Mouse (Mus musculus): ENCODE measurements around the gene Pklr. TPM values are rescaled to one million over a fixed set of nuclear protein-coding genes. Genes with fewer than 3 reads are reported as not detected.

Gene Pklr
- polyA plus RNA-seq, 1 experiment, result 14.3 TPM

DNA sequence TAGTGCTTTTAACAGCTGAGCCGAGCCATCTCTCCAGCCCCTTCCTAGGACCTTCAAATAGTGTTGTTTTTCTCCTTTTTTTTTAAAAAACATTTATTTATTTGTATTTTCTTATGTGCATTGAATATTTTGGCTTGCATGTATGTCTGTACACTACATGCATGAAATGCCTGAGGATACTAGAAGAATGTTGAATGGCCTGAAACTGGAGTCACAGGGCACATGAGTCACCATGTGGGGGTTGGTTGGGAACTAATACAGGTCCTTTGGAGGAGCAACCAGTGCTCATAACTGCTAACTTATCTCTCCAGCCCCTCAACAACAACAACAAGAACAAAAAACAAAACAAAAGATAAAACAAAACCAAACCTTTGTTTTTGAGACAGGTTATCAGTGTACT, 27.2 kb downstream of the Pklr start:
- H3K4me1 ChIP-seq (ENCODE audit: control insufficient read depth, insufficient read depth, low read length), result peaks cover 4% of the 10 kb centered on the region; the same call in 1 of the 2 replicates
- 76% methylated on average over 1 of the region's 1 CpGs for WGBS
- no peak for TF ChIP-seq CTCF (IDR thresholded peaks at IDR 0.05; ENCODE audit: control insufficient read depth, insufficient read depth, low read length)
- no peak for TF ChIP-seq POLR2A (IDR thresholded peaks at IDR 0.05; ENCODE audit: borderline replicate concordance, control insufficient read depth, low read depth, low read length)
- H3K27ac ChIP-seq (ENCODE audit: control insufficient read depth, insufficient read depth, low read depth, low read length, poor library complexity), result no peak overlapping the region
- H3K4me3 ChIP-seq (replicated peaks; ENCODE audit: control insufficient read depth, low read depth, low read length), result no peak overlapping the region

DNA sequence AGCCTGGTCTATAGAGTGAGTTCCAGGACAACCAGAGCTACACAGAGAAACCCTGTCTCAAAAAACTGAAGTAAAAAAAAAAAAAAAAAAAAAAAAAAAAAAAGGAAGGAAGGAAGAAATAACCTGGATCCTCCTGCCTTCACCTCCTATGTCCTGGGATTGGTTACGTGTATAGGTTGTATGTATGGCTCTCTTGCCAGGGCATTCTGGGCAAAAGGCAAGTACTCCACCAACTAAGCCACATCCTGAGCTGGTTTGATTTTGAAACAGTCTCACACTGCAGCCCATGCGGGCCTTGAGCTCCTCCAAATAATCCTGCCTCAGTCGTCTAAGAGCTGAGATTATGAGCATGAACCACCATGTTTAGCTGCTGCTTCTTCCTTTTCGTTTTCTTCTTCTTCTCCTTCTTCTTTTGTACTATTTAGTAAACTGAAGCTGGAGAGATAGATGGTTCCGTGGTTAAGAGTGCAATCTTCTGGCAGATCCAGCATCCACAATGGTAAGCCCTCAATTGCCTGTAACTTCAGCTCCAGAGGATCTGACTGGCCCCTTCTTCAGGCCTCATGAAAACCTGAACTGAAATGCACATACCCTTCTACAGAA, 27.8 kb downstream of the Pklr start:
- H3K4me3 ChIP-seq (replicated peaks; ENCODE audit: control insufficient read depth, low read depth, low read length), result peak overlapping the region; percentile 1
- peaks cover 4% of the 10 kb centered on the region; the same call in 1 of the 2 replicates for H3K4me1 ChIP-seq (ENCODE audit: control insufficient read depth, insufficient read depth, low read length)

DNA sequence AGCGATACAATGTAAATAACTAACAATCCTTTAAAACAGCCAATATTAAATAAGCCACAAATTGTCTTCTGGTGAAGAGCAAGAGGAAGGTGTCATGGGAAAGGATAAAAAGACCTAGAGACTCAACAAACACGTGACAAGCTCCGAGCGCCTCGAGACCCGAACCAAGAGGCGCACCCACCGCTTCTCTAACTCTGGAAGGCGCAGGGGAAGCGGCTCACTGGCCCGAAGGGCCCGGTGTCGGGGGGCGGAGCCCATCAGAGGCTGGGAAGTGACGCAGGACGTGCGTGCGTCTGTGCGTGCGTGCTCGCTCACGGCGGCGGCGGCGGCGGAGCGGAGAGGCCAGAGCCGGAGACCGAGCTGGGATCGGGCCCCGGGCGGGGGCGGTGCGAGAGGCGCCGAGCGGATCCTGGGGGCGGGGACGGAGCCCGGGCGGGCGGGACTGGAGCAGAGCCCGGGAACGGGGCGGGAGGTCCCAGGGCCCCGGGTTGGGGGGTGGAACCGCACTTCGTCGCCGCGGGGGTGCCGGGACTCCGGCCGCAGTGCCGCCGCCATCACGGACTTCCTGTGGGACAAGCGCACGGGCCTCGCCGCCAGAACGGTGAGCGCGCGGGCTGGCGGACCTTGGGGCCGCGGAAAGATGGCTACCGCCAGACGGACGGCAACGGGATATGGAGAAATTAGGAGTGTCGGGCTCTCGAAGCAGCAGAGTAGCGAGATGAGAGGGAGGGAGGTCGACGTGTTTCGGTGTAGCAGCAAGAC, 28.7 kb downstream of the Pklr start, which contains the start of gene Clk2:
Gene Clk2 (plus strand): TSS at position 290 of the 762 bp plus-strand sequence.
- under 1% methylated on average over 71 of the region's 79 CpGs for WGBS
- TF ChIP-seq CTCF (IDR thresholded peaks at IDR 0.05; ENCODE audit: control insufficient read depth, insufficient read depth, low read length) (no peak), POLR2A (IDR thresholded peaks at IDR 0.05; ENCODE audit: borderline replicate concordance, control insufficient read depth, low read depth, low read length) (peak; percentile 53; the same call in 1 of the 2 replicates)

More for the DNA sequence above, 27.8 kb downstream of the Pklr start:
- H3K27ac ChIP-seq (ENCODE audit: control insufficient read depth, insufficient read depth, low read depth, low read length, poor library complexity), result no peak overlapping the region
- WGBS, result 18% methylated on average over 5 of the region's 5 CpGs
- TF ChIP-seq CTCF (IDR thresholded peaks at IDR 0.05; ENCODE audit: control insufficient read depth, insufficient read depth, low read length) (no peak), POLR2A (IDR thresholded peaks at IDR 0.05; ENCODE audit: borderline replicate concordance, control insufficient read depth, low read depth, low read length) (no peak)

DNA sequence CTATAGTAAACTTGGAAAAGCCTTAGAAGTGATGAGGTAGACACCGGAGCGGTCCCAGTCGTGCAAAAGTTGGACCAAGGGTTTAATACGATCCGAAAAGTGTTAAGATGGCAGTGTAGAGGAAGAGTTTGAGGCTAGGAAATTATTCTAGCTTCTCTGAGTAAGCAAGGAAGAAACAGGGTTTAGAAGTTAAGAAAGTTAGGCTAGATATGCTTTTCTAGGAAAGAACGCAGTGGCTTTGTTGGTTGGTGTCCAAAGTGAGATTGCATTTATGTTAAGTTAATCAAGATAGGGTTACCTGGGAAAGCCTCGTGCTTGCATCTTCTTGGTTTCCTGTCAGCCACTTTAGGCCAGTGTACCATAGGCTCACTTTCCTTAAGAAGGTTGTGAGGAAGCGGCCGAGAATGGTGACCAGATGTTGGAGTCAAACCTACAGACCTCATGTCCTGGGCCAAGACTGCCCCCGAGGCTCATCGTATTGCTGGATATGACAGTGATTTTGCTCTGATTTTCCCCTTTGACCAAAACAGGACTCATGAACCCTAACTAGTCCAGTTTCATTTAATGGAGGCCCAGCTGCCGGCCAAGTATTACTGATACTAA, 29.4 kb downstream of the Pklr start:
- 16% methylated on average over 12 of the region's 12 CpGs for WGBS
- TF ChIP-seq CTCF (IDR thresholded peaks at IDR 0.05; ENCODE audit: control insufficient read depth, insufficient read depth, low read length), result no peak
- no peak for TF ChIP-seq POLR2A (IDR thresholded peaks at IDR 0.05; ENCODE audit: borderline replicate concordance, control insufficient read depth, low read depth, low read length)
- Histone ChIP-seq H3K27ac (ENCODE audit: control insufficient read depth, insufficient read depth, low read depth, low read length, poor library complexity) (peak overlapping the region; percentile 89), H3K4me3 (replicated peaks; ENCODE audit: control insufficient read depth, low read depth, low read length) (peak overlapping the region; percentile 85), H3K4me1 (ENCODE audit: control insufficient read depth, insufficient read depth, low read length) (peaks cover 4% of the 10 kb centered on the region; the same call in 1 of the 2 replicates)

More for the DNA sequence above, 28.7 kb downstream of the Pklr start, which contains the start of gene Clk2:
- peak within 1 kb of the TSS; percentile 89 for H3K27ac ChIP-seq (ENCODE audit: control insufficient read depth, insufficient read depth, low read depth, low read length, poor library complexity)
- H3K4me3 ChIP-seq (replicated peaks; ENCODE audit: control insufficient read depth, low read depth, low read length), result peak within 1 kb of the TSS; percentile 85
- peaks cover 4% of the 10 kb centered on the region; the same call in 1 of the 2 replicates for H3K4me1 ChIP-seq (ENCODE audit: control insufficient read depth, insufficient read depth, low read length)

DNA sequence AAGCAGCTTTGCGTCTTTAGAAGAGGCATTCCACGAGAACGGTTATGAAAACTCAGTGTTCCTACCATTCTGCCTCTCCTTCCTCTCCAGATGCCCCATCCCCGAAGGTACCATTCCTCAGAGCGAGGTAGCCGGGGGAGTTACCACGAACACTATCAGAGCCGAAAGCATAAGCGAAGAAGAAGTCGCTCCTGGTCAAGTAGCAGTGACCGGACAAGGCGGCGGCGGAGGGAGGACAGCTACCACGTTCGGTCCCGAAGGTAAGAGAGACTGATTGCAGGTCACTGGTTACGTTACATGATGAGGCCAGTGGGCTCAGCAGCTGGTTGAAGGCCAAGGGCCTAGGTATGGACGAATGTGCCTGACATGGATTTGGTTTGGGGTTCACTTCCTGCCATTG, 31.0 kb downstream of the Pklr start:
- TF ChIP-seq CTCF (IDR thresholded peaks at IDR 0.05; ENCODE audit: control insufficient read depth, insufficient read depth, low read length) (no peak), POLR2A (IDR thresholded peaks at IDR 0.05; ENCODE audit: borderline replicate concordance, control insufficient read depth, low read depth, low read length) (no peak)
- WGBS, result 91% methylated on average over 19 of the region's 19 CpGs
- no peak overlapping the region for H3K4me3 ChIP-seq (replicated peaks; ENCODE audit: control insufficient read depth, low read depth, low read length)
- H3K4me1 ChIP-seq (ENCODE audit: control insufficient read depth, insufficient read depth, low read length), result peaks cover 4% of the 10 kb centered on the region; the same call in 1 of the 2 replicates
- H3K27ac ChIP-seq (ENCODE audit: control insufficient read depth, insufficient read depth, low read depth, low read length, poor library complexity), result no peak overlapping the region

DNA sequence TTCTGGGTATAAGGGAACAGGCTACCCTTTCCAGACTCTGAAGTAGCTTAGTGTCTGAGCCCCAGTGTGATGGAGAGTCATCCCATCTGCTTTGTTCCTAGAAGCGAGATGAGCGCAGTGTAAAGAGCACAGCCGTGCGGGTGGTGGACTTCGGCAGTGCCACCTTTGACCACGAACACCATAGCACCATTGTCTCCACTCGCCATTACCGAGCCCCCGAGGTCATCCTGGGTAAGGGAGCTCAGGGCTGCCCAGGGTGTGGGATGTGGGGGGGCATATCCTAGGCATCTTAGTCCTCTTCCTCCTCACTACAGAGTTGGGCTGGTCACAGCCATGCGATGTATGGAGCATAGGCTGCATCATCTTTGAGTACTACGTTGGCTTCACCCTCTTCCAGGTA, 38.9 kb downstream of the Pklr start:
- no peak for TF ChIP-seq POLR2A (IDR thresholded peaks at IDR 0.05; ENCODE audit: borderline replicate concordance, control insufficient read depth, low read depth, low read length)
- TF ChIP-seq CTCF (IDR thresholded peaks at IDR 0.05; ENCODE audit: control insufficient read depth, insufficient read depth, low read length), result no peak
- Histone ChIP-seq H3K4me1 (ENCODE audit: control insufficient read depth, insufficient read depth, low read length) (peaks cover 2% of the 10 kb centered on the region; the same call in 1 of the 2 replicates), H3K27ac (ENCODE audit: control insufficient read depth, insufficient read depth, low read depth, low read length, poor library complexity) (no peak overlapping the region), H3K4me3 (replicated peaks; ENCODE audit: control insufficient read depth, low read depth, low read length) (no peak overlapping the region)
- WGBS, result 94% methylated on average over 11 of the region's 11 CpGs

DNA sequence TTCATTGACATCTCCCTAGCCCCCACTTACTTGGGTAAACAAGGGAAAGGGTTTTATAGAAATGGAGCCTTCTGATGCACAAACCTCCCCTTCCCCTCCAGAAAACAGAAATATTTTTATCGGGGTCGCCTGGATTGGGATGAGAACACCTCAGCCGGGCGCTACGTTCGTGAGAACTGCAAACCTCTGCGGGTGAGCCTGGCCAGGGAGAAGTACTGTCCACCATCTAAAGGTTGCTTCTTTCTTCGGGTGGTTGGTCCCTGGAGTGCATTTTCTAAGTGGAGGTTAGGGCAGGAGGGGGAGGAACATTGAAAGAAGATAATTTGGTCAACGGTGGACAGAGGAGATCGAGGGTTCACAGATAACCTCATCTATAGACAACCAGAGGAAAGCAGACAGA, 39.6 kb downstream of the Pklr start:
- Histone ChIP-seq H3K27ac (ENCODE audit: control insufficient read depth, insufficient read depth, low read depth, low read length, poor library complexity) (no peak overlapping the region), H3K4me1 (ENCODE audit: control insufficient read depth, insufficient read depth, low read length) (peaks cover 2% of the 10 kb centered on the region; the same call in 1 of the 2 replicates), H3K4me3 (replicated peaks; ENCODE audit: control insufficient read depth, low read depth, low read length) (no peak overlapping the region)
- 85% methylated on average over 10 of the region's 10 CpGs for WGBS
- TF ChIP-seq POLR2A (IDR thresholded peaks at IDR 0.05; ENCODE audit: borderline replicate concordance, control insufficient read depth, low read depth, low read length), result no peak
- TF ChIP-seq CTCF (IDR thresholded peaks at IDR 0.05; ENCODE audit: control insufficient read depth, insufficient read depth, low read length), result no peak

DNA sequence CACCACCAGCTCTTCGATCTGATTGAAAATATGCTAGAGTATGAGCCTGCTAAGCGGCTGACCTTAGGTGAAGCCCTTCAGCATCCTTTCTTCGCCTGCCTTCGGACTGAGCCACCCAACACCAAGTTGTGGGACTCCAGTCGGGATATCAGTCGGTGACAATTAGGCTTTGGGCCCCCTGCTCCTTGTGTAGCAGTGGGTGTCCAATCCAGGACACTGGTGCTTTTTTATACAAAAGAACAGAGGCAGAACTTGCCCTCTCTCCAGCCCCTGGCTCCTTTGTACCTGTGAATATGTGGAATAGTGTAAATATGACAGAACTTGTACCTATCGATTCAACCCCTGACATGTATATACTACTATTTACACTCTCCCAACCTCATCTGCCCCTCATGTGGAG, 40.5 kb downstream of the Pklr start:
- no peak overlapping the region for H3K27ac ChIP-seq (ENCODE audit: control insufficient read depth, insufficient read depth, low read depth, low read length, poor library complexity)
- TF ChIP-seq POLR2A (IDR thresholded peaks at IDR 0.05; ENCODE audit: borderline replicate concordance, control insufficient read depth, low read depth, low read length) (no peak), CTCF (IDR thresholded peaks at IDR 0.05; ENCODE audit: control insufficient read depth, insufficient read depth, low read length) (no peak)
- peaks cover 2% of the 10 kb centered on the region; the same call in 1 of the 2 replicates for H3K4me1 ChIP-seq (ENCODE audit: control insufficient read depth, insufficient read depth, low read length)
- H3K4me3 ChIP-seq (replicated peaks; ENCODE audit: control insufficient read depth, low read depth, low read length), result no peak overlapping the region
- 92% methylated on average over 7 of the region's 7 CpGs for WGBS

All from bone marrow, adult 2 months (tissue).